Mouse (Mus musculus) frontal cortex, postnatal 25 days (tissue): ENCODE data around the gene Frrs1l.
A peak's percentile ranks its signal among the peaks of the same experiment; 100 is the strongest.

ENCODE experiments used
- DNase-seq, 2 experiments: peaks; one replicate each; pipeline ENCODE4 v3.0.0; 2022; ENCODE audit warnings: low spot score in 2 of 2

Frrs1l gene

DNA sequence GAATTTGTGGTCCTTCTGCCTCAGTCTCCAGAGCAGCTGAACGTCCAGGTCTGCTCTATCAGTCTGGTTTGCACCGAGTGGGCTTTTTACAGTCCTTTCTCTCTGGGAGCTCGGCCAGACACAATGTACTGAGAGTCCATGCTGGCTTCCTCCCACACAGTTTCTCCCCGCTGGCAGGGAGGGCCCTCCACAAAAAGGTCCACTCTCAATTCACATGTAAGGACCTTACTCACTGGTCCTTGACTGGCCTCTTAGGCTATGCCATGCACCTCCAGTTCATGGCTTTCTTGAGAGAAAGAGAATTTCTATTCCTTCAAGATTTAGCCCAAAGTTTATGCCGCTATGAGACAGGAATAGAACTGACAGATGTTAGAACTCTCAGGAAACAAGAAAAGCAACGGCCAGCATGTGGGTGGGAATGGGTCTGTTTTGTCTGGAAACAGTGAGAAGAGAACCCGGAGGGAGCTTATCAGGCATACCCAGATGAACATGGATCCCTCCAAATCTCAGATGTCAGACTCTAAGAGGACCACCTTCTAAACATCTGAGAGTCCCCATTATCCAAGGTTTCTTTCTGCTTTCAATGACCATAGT, 24.5 kb downstream of the Frrs1l start:
- DNase-seq = peak in 1 of 2 experiments; percentile 38

DNA sequence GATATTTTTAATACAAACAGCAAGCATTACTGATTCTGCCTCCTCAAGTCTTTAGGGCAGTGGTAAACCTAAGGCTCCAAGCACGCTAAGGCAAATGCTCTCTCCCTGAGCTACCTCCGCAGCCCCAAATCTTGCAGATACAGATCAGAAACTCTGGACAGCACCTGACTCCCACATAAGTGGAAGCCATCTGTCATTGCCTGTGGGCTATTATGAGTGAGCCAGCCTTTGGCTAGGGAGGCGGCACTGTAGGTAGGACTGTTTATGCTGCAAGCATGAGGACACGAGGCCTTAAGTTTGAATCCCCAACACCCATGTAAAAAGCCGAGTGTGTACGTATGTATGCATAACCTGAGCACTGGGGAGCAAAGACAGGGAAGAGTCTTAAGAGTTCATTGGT, 26.5 kb downstream of the Frrs1l start:
- DNase-seq = no peak

- DNase-seq = no peak
Measured at GRCm38 (mm10) chr4:56961320-56961925, 28.8 kb downstream of the Frrs1l start.

DNA sequence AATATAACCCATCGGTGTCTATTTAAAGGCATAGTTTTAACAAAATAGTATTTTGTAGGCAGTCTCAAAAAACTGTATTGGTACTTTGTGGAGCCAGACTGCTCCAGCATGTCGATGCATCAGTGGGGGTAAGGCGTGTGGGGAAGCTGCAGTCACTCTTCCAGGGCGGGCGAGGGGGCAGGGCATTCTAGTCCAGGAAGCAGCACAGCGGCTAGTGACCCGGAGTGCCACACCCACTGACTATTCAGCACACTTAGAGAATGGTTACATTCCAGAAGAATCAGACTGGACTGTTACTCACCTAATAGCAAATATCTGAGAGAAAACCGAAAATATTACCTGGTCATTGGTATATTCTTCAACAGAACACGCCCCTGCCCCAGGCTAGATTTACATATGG, 32.7 kb downstream of the Frrs1l start:
- no peak for DNase-seq

DNA sequence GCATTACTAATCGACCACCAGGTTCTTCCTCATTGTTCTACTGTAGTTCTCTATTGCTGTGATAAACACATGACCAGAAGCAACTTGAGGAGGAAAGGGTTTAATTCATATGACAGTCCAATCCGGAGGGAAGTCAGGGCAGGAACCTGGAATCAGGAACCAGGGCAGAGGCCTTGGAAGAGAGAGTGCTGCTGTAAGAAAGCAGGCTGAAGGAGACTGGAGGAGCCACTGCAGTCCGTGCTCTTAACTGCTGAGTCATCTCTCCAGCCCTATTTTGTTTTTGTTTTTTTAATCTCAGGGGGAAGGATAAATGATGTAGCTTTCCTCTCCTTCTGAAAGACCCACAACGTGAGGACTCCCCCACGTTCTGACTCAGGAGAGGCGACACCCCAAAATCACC, 37.0 kb downstream of the Frrs1l start:
- no peak for DNase-seq

GRCm38 (mm10) chr4:56951701-56952100, 38.5 kb downstream of the Frrs1l start:
- no peak for DNase-seq

DNA sequence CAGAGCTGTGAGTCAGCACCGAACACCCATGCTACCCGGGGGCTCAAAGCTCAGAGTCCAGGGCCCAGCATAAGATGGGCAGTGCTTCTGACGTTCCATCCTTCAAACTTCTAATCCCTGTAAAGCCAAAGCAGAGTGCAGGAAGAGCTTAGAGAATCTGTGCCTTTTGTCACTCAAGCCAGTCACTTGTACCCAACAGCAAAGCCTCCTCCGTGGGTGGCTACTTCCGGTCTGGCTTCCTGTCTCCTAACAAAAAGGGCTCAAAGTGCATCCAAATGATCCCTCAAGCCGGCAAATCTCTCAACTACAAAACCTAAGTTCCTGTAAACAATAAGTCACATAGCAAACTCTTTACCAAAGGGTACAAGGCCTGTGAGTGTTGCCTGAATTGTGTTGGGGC, 40.7 kb downstream of the Frrs1l start:
- no peak for DNase-seq

GRCm38 (mm10) chr4:56946641-56947640, 43.2 kb downstream of the Frrs1l start, which contains the start of gene Tmem245:
Gene Tmem245, minus strand, starts transcription at chr4:56947437.
- DNase-seq = peak; percentile 82 to 86

- no peak for DNase-seq
Measured at GRCm38 (mm10) chr4:56946180-56946579, 44.0 kb downstream of the Frrs1l start.

GRCm38 (mm10) chr4:56944286-56944685, 45.9 kb downstream of the Frrs1l start:
- no peak for DNase-seq

- DNase-seq = no peak
Measured at GRCm38 (mm10) chr4:56943258-56943657, 46.9 kb downstream of the Frrs1l start.

DNA sequence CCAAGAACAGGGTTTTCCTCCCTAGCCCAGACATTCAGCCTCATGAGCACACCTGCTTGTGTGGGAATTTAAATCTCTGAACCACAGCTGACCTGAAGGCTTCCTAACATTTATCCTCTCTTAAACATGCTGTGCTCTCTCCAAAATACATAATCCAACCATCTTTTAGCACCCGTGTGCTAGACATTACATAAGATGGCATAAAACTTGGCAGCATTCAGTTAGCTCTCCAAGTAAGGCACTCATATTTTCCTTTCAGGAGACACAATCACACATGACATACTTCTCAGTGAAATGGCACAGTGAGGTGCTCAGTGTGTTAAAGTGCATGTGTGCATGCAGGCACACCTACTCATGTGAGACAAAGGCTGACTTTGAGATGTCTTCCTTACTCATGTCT, 47.6 kb downstream of the Frrs1l start:
- no peak for DNase-seq

- DNase-seq = no peak
Measured at GRCm38 (mm10) chr4:56941481-56941880, 48.7 kb downstream of the Frrs1l start.

DNA sequence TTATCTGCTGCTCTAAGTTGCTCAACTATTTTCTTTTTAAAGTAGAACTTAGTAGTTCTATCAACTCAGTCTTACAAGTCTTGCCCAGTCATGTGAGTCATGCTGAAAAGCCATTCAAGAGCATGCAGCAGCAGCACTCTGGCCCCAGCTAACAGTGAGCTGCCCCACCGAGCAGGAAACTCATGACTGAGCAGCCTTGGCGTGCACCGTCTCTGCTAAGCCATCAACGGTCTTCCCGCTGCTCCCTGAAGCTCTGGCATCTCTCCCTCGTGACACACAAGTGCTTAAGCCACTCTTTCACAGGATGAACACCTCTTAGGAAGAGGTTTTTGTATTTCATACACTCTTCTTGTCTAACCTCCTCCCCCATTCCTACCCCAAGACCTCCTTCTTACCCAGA, 53.1 kb downstream of the Frrs1l start:
- no peak for DNase-seq

DNA sequence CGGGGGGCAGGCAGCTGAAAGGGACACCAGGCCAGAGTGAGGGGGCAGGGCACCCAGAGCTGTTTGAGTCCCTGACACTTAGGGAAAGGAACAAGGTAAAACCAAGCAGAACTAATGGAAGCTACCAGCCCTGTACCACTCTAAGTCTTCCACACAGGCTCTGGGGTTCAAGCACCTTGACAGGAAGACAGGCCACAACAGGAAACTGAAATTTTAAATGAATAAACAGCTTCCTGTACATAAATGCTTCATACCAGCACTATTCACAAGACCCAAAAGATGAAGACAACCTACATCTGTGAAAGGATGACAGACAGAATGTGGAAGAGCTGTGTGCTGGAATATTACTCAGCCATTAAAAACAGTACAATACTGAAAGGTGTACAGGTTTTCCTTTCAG, 54.9 kb downstream of the Frrs1l start:
- no peak for DNase-seq

- DNase-seq = no peak
Measured at GRCm38 (mm10) chr4:56933154-56933553, 57.0 kb downstream of the Frrs1l start.

GRCm38 (mm10) chr4:56932096-56932495, 58.1 kb downstream of the Frrs1l start:
- no peak for DNase-seq

DNA sequence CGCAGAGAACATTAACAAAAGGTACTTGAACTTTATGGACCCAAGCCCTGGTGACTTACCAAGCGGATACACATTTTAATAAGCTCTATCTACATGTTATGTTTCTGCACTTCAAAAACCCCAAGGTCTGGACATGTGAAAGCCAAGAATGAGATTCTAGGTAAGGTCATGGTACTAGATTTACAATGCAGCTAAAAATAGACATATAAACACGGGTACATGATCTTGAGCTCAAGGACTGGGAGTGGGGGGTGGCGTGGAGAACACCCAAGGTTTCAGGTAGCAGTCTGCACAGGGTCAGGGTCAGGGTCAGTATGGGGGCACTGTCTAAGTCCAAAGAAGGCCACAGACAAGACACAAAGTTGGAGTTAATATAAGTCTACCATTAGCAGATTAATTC, 59.9 kb downstream of the Frrs1l start:
- no peak for DNase-seq

- no peak for DNase-seq
Measured at GRCm38 (mm10) chr4:56926971-56927370, 63.2 kb downstream of the Frrs1l start.

- DNase-seq = no peak
Measured at GRCm38 (mm10) chr4:56922229-56922628, 68.0 kb downstream of the Frrs1l start.

DNA sequence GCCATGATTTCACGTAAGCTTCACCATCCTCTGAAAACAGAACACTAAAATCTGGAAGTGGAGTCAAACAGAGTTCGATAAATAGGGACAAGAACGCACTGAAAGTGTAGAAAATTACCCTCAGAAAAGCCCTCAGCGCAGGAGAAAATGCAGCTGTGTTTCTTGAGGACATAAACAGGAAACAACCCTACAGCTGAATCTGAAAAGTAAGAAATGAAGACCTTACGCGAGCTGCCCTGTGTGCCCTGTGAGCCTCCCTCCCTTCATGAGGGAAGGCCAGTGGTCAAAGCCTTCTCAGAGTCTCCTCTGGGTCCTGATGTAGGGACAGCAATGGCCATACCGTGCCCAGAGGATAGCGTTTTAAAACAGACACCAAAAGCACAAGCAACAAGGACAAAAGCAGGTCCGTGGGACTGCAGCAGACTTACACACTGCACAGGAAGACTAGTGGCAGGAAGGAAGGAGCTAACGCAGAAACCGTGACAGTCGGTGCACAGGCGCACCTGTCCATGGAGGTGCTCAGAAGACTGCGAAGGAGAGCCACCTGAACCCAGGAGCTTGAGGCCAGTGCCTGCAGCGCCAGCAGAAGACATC, 74.4 kb downstream of the Frrs1l start:
- no peak for DNase-seq

DNA sequence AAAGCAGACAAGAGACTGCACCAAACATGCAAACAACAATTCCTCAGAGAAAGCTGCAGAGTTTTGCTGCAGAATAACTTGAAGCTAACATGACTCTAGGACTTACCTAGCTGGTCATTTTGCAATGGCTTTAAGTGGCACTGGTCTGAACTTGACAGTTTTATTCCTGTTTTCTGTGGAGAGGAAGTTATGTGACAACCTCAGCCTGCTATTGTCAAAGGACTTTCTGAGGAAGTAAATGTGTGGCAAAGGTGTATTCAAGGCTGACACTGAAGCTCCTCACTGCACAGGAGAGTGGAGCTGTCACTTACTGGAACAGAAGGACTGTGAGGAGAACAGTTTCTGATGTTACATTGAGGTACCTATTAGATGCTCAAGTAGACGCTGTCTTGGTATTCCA, 75.4 kb downstream of the Frrs1l start:
- no peak for DNase-seq
